Mouse (Mus musculus) mesoderm, embryonic 11.5 days (tissue): ENCODE measurements around the gene Smpdl3b.
"Not testable (repeated sequence)": the region's sequence is repeated elsewhere in the genome, so short reads cannot be mapped to it uniquely, and the experiment has no call there.

Experiments
- DNase-seq: peaks from one replicate; pipeline ENCODE4 v3.0.0-alpha.2; 2012; ENCODE audit warnings: low read depth, low spot score

The Smpdl3b gene

DNA sequence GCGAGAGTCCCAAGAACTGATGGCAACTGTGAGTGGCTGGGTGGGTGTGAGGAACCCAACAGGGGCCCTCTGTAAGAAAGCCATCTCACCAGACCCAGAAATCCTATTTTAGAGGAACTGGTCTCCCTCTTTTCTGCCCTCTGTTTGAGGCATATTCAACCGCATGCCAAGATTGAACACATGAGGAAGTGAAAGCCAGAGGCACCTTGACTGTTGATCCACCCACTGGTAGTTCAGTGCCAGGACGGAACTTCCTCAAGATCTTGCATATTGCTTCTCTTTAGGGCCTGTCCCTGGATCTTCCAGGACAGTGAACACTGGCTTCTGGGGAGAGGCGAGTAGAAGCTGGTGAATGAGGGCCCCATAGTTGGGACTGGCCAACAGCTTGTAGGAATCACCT, 23.2 kb upstream of the Smpdl3b start:
- DNase-seq: no peak

DNA sequence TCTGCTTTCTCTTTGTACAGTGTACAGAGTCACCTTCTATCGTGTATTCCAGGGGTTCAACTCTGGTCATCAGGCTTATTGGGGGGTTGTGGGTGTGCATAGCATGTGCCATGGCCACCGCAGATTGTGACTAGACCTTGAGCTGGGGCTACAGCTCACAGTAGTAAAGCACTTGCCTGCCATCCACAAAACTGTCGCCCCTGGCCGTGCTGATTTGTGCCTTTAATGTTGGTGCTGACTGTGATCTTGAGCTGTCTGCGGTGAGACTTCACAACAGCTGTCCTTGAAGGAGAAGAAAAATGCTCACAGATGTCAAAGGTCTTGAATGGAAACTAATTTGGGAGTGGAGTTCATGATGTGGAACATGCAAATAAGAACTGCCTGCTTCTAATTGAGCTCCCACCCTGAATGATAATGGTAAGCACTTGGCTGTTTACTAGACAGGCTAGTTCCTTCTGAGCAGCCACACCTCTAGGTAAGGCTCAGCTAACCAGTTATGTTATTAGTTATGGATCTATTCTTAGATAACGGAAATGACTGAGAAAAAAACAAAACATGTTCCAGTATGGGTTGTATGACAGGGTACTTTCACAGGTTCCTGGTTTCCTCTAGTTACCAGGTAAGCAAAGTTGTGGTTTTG, 21.6 kb upstream of the Smpdl3b start:
- DNase-seq: no peak

DNA sequence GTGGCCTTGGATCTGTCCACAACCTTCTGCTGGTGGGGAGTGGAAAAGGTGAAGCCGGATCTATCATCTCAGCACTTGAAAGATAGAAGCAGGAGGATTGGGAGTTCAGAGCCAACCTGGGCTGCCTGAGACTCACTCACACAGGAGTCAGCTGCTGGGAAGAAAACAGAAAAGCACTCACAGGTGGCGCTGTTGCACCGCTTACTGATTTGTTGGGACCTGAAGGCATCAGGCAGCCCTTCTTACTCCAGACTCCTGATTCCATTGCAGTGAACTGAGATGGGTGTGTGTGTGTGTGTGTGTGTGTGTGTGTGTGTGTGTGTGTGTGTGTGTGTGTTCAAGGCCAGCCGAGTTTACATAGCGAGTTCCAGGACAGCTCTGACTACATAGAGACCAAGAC, 19.7 kb upstream of the Smpdl3b start:
- no peak for DNase-seq

DNA sequence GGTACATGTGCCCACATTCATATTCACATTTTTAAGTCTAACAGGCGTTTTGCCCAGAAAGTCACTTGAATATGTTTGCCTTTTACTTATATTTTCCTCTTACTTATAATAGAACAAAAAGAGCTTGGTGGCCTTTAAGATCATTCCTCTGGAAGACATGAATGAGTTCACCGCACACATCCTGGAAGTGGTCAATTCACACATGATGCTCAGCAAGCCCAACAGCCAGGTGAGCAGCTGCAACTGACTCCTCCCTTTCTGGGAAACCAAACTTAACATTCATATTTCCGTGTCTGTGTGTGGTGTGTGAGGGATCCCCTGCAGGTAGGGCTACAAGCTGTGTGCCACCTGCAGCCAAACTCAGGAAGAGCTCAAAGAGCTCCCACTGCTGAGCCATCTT, 17.9 kb upstream of the Smpdl3b start:
- DNase-seq: no peak

DNA sequence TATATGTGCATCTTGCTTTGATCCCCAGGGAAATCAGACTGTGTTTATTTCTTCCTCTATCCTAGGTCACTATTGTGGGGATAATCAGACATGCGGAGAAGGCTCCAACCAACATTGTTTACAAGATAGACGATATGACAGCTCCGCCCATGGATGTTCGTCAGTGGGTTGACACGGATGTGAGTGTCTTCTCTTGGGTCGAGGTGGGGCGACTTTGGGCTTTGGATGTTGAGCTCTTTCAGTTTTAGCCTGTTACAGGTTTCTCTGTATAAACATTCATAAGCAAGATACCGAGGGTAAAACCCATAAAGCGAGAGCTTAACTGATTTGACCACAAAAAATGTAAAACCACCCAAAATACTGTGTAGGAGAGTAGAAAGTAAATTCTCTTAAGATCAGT, 14.7 kb upstream of the Smpdl3b start:
- DNase-seq: no peak

DNA sequence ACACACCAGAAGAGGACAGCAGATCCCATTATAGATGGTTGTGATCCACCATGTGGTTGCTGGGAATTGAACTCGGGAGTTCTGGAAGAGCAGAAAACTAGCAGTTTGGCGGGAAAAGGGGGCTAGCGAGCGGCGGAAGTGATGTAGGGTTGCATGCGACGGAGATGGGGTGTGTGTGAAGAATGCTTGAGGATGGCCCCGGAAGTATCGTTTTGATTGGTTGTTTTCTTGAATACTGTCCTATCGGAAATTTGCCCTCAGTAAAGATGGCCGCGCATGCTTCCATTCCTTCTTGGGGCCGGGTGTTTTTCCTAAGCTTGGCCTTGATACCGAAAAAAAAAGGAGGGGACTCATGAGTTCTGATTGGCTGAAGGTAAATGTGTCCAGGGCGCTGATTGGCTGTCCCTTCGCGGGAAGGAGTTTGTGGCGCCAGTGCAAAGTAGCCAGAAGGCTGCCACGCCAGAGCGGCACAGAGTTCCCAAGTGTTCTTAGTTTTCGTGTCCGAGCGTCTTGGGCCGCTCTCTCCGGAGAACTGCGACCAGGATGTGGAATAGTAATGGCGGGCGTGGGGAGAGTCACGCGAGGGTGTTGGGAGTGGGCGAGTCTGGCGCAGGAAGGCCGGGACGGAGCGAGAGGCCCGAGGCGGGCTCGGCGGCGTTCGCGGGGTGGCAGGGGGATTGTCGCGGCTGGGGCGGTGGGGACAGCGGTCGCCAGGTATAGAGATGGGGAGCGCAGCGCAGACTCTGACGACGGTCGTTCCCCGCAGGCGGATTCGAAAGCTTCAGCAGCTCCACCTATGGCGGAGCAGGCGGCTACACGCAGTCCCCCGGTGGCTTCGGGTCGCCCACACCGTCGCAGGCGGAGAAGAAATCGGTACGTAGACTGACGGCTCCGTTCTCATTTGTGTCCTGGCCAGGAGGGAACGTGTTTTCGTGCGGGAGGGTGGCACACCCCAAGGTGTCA, 11.1 kb upstream of the Smpdl3b start, which contains the start of gene Rpa2:
Gene Rpa2, plus strand, starts transcription at position 419 of the 963 bp plus-strand sequence.
- DNase-seq: peak; percentile 100

DNA sequence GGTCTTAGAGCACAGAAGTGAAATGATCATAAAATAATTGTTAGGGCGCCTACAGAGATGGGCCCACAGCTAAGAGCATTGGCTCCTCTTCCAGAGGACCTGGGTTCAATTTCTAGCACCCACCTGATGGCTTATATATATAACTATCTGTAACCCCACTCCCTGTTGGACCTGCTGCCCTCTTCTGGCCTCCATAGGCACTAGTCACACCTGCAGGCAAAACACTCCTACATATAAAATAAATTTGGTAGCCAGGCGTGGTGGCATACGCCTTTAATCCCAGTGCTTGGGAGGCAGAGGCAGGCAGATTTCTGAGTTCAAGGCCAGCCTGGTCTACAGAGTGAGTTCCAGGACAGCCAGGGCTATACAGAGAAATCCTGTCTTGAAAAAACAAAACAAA, 6.1 kb upstream of the Smpdl3b start:
- DNase-seq: not testable (repeated sequence)

DNA sequence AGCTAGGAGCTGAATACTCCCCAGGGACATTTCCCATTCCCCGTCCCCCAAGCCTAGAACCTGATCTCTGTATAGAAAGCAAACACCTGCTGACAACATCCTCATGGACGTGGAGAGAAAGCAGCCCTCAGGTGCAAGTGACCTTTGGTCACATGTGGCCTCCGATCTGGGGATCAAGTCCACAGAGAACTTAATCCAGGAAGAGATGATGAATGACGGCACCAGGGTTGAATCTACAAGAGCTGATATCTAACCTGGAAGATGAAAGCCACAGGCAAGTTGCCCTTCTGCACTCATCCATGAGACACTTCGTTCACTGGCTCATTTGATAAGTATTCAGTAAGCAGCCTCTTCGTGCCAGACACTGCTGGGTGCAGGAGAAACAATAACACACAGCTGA, 5.5 kb upstream of the Smpdl3b start:
- no peak for DNase-seq

DNA sequence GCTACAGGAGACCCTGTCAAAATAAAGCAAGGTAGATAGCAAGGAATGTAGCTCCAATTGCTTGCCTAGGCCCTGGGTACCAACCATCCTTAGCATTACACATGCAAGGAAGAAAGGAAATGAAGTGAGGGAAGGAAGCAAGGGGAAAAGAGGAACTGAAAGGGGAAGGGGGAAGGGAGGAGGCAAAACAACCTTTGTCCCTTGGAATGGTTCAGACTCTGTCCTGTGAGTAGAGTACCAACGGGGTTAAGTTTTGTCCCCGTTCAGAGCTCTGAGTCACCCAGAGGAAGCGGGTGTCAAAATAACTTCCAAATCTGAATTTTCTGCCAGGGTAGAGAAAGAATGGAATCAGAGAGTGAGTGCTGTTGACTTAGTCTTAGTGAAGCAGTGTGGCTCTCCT, 3.2 kb upstream of the Smpdl3b start:
- DNase-seq: no peak

DNA sequence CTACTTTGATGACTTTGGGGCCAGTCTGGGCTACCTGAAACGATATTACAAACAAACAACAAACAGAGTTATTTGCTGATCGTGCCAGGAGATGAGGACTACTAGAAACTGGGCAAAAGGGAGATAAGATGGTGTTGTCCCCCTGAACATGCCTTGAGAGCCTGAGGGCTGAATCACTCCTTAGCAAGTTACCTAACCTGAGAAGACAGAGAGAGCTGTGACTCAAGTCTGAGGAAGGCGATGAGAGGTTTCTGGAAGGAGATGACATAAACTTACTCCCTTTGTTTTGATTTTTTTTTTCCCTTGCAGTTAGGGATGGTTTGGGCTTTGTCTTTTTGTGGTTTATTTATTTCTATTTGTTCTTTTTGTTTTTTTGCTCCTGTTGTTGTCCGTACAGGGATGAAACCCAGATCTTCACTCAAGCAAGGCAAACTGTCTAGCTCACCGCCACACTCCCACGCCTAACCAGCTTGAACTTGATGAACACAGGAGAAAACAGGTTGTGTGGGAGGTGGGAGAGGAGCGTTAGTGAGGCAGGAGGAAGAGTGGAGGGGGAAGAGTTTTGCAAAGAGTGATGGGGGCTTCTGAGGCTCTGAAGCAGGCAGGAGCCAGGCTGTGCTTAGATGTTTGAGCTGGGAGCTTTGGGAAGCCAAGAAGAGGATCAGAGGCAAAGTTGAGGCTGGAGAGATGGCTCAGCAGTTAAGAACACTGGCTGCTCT, 740 bp upstream of the Smpdl3b start:
- no peak for DNase-seq

DNA sequence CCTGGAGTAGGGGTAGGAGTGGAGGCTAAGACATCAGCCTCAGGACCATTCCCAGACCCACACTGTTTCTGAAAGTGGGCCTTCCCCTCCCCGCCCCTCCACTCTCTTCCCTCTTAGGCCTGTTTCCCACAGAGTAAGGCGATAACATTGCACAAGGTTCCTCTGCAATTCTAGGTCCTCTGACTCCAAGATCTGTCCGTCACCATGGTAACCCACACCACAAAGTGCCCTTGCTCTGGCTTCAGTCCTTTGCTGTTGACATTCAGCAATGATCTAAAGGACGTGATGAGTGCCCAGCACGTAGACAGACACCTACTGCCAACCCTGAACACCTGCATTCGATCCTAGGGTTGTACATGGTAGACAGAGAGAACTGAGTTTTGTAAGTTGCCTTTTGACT, 4.1 kb downstream of the Smpdl3b start:
- no peak for DNase-seq

DNA sequence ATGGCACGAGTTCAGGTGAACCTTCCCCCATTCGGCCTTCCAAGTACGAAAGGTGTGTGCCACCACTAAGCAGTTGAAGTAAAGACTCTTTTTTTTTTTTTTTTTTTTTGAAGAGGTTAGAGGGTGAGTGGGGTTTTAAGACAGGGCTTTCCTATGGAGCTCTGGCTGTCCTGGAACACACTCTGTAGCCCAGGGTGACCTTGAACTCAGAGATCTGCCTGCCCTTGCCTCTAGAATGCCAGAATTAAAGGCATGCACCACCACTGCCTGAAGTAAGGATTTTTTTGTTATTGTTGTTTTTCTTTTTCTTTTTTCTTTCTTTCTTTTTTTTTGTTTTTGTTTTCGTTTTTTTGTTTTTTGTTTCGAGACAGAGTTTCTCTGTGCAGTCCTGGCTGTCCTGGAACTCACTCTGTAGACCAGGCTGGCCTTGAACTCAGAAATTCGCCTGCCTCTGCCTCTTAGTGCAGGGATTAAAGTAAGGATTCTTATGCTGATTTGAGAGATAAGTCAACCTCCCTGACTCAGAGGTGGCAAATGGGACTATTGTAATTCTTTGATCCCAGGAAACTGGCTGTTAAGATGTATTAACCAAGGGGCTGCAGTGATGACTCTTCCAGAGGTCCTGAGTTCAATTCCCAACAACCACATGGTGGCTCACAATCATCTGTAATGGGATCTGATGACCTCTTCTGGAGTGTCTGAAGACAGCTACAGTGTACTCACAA, 7.6 kb downstream of the Smpdl3b start:
- DNase-seq: no peak

DNA sequence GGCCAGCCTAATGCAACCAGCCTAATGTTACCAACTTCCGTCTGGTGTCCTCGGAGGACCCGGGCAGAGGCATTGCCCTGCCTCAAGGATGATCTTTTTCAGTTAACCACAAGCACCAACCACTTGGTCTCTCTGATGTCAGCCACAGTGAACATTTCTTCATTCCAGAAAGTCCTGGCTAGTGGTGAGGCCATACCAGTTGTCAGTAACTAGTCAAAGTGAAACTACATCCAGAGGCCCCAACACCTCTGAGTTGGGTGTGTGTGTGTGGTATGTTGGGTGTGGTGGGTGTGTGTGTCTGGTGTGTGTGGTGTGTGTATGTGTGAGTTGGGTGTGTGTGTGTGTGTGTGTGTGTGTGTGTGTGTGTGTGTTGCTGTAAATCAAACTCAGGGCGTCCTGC, 8.3 kb downstream of the Smpdl3b start:
- DNase-seq: no peak

DNA sequence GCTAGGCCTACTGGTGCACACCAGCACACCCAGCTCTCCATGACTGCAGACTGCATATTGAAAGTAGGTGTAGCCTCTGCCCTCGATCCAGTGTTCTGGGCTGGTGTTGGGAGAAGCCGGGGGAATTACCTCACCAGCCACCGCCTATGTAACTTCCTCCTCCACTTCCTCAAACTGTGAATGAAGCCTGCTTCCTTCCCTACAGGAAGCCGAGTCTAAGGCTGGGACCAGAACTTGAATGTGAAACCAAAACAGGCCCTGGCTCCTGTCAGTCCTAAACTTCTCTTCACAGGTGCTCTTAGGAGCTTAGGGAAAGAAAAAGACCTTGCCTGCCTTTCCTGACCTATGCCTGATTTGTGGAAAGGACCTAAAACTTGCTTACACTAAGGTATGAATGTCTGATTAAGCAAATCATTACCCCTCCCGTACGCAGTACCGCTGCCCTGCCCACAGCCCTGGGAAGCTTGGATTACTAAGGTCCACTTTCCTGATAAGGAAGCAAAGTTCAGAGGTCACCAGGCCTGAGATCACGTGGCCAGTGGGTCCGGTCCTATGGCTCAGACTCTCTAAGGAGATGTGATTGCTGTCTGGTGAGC, 9.3 kb downstream of the Smpdl3b start:
- DNase-seq: no peak

DNA sequence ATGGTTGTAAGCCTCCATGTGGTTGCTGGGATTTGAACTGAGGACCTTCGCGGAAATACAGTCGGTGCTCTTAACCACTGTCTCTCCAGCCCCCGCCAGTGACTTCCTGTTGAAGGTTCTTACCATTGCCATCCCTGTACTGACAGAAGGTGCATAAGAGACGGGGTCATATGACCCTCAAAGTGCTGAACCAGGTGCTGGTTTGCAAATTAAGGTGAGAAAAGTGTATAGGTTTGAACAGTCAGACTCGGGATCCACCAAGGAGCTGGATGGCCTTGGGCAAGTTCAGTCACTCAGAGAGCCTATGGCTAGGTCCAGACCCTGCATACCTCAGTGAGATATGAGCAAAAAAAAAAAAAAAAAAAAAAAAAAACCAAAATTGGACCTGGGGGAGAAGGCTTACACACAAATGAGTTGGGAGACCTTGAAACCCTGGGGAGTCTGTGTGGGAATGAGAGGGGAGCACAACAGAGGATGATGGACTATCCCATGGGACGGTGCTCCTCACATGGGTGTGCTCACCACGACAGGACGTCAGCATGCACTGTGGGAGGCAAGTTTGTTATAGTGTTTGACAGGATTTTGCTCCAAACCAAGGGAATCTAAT, 10.0 kb downstream of the Smpdl3b start:
- DNase-seq: no peak

DNA sequence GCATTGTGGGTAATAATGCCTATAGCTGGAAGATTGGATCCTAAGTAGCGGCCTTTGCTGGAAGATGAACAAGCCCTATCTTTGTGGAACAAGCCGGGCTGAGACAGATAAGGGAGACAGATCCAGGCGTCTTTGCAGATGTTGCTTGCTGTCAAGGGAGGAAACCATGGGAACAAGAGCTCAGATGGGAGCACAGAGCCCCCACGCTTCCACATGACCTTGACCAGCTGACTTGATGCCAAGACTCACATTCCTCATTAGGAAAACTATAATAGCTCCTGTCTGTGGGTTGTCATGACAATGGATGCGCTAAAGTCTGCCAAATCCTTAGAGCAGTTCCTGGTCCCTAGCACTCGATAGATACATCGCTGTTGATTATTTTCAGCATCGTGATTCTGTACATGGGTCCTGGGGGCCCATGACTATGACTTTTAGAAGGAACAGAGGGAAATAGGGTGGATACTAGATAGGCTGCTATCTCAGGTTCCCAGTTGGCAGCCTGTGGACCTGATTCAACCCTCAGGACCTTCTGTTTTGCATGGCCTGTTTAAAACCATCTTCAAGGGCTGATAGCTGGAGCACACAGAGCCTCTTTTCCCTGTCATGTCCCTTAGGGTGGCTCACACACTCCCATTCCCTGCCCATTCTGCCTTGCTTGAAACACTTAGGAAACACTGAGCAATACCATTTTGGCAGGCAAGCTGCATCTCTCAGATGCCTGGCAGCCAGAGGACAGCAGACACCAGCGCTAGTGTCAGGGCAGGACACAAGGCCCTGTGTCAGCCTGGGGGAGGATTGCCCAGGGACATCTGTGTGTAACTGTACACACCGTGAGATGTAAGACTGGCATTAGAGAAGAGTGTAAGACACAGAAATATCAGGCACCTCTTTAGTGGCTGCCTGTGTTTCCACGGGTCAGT, 12.8 kb downstream of the Smpdl3b start:
- DNase-seq: no peak

DNA sequence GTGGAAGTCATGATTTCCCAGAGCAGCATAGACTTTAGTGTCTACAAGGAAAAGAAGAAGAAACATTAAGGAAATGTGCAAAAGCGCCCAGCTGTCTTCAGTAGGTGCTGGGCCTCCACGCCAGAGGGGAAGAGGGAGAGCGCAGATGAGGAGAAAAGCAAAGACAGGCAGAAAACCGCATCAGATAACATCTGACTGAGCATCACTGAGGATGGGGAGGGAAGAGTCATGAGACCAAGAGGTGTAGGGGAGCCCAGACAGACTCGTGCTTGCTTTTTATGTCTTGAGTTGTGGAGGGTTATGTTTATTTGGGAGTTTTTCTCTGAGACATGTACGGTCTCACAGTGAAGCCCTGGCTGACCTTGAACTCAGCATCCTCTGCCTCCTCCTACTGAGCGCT, 15.6 kb downstream of the Smpdl3b start:
- DNase-seq: no peak

DNA sequence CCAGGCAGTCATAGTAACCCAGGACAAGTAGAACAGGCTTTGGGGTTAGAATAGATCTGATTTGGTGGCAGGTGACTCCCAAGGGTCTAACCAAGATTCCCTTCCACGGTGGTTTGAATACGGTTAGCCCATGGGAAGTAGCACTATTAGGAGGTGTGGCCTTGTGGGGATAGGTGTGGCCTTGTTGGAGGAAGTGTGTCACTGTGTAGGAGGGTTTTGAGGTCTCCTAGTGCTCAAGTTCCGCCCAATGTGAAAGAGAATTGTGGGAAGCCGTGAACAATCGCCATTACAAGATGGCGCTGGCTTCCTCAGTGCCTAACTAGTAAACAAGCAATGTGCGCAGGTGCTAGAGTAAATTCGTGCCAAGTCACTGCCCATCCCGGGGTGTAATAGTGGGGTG, 19.9 kb downstream of the Smpdl3b start:
- DNase-seq: not testable (repeated sequence)

DNA sequence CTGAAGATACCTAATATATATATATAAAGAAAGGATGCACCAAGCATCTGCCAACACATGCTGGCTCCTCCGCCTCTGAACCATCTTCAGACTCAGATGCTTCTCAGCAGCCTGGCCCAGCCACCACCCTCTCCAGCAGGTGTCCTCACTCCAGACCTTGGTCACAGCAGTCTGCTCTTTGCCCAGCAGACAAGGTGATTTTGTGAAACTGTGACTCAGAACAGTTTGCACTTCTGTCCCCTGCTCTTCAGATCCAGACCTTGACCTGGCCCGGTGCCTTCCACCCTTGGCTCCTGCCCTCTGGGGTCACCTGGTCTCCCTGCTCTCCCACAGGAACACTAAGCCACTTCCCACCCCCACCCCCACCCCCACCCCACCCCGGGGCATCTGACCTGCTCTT, 21.2 kb downstream of the Smpdl3b start:
- no peak for DNase-seq

DNA sequence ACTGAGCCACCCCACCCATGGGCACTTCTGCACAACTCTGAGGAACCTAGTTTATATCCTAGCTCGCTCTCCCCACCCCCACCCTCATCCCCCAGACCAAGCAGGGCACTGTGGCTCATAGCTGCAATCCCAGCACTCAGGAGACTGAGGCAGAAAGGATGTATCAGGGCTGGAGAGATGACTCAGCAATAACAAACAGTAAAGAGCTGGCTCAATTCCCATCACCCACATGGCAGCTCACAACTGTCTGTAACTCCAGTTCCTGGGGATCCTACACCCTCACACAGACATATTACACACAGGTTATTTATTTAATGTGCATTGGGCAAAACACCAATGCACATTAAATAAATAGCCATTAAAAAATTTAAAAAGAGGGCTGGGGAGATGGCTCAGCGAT, 21.7 kb downstream of the Smpdl3b start:
- no peak for DNase-seq
